9 mouse cellular contexts compared by ENCODE assay signal in genomic region chr14:60741033-60741432, GRCm38 (mm10). TPM values are rescaled to one million over a fixed set of nuclear protein-coding genes. Genes with fewer than 3 reads are reported as not detected.
DNase-seq lines count a peak whose midpoint lies in the region; ATAC-seq and TF ChIP-seq lines count a peak whose summit lies in the region.
"Had no signal": no experiment of that assay in that cellular context is flagged by ENCODE, and none has a peak within 500 bp of the region (broad histone marks: within the 10 kb centered on the region; RNA-seq: fewer than 3 reads in every experiment).

No protein-coding gene starts in this region.

- H3K4me2 ChIP-seq in intestine, embryonic 16.5 days (ENCODE audit: low read depth, low read length), result no peak overlapping the region
- H3K4me2 ChIP-seq in intestine, embryonic 15.5 days (replicated peaks), result no peak overlapping the region
- no peak overlapping the region for H3K4me2 ChIP-seq in hindbrain, embryonic 14.5 days (replicated peaks)
- H3K4me2 ChIP-seq in stomach, embryonic 16.5 days (ENCODE audit: low read depth, low read length), result no peak overlapping the region

- peak overlapping the region; percentile 40; the same call in 1 of the 2 replicates for H3K27ac ChIP-seq in intestine, embryonic 16.5 days (ENCODE audit: low read length)
- H3K27ac ChIP-seq in intestine, embryonic 15.5 days, result no peak overlapping the region
- H3K27ac ChIP-seq in spleen, adult 2 months (ENCODE audit: insufficient read depth, low read length), result peak overlapping the region; percentile 62
- H3K27ac ChIP-seq in hindbrain, embryonic 14.5 days, result peak overlapping the region; percentile 62
- H3K27ac ChIP-seq in stomach, embryonic 16.5 days (ENCODE audit: low read length), result peak overlapping the region; percentile 14; the same call in 1 of the 2 replicates
- H3K27ac ChIP-seq: macrophage had no signal

- ATAC-seq in intestine, embryonic 16.5 days, result no peak
- no peak for ATAC-seq in intestine, embryonic 15.5 days
- ATAC-seq in hindbrain, embryonic 14.5 days (ENCODE audit: low FRiP score), result no peak
- no peak for ATAC-seq in stomach, embryonic 16.5 days (ENCODE audit: insufficient read depth, low FRiP score)
- ATAC-seq: Patski had no signal

- no peaks in the 10 kb centered on the region for H3K27me3 ChIP-seq in intestine, embryonic 16.5 days (replicated peaks; ENCODE audit: control insufficient read depth, insufficient read depth, low read length)
- no peaks in the 10 kb centered on the region for H3K27me3 ChIP-seq in intestine, embryonic 15.5 days (replicated peaks)
- H3K27me3 ChIP-seq in spleen, adult 2 months (ENCODE audit: control insufficient read depth, insufficient read depth, low read length), result no peaks in the 10 kb centered on the region
- no peaks in the 10 kb centered on the region for H3K27me3 ChIP-seq in hindbrain, embryonic 14.5 days (ENCODE audit: control insufficient read depth, insufficient read depth, low read length)
- H3K27me3 ChIP-seq in stomach, embryonic 16.5 days (ENCODE audit: control insufficient read depth, insufficient read depth, low read length), result no peaks in the 10 kb centered on the region
- H3K27me3 ChIP-seq: Patski had no signal

- peaks cover 3% of the 10 kb centered on the region; the same call in 1 of the 2 replicates for H3K36me3 ChIP-seq in intestine, embryonic 16.5 days (ENCODE audit: control insufficient read depth, insufficient read depth, low read length)
- H3K36me3 ChIP-seq in intestine, embryonic 15.5 days, result no peaks in the 10 kb centered on the region
- H3K36me3 ChIP-seq in spleen, adult 2 months (ENCODE audit: control insufficient read depth, insufficient read depth, low read length), result 0 out of 2 replicates have a peak, but pooled peaks cover 2% of the 10 kb centered on the region
- H3K36me3 ChIP-seq in hindbrain, embryonic 14.5 days (replicated peaks; ENCODE audit: control insufficient read depth, insufficient read depth), result 0 out of 2 replicates have a peak, but pooled peaks cover 3% of the 10 kb centered on the region
- H3K36me3 ChIP-seq in stomach, embryonic 16.5 days (ENCODE audit: control insufficient read depth, insufficient read depth, low read length), result no peaks in the 10 kb centered on the region

- no peak for TF ChIP-seq CTCF in spleen, adult 2 months (IDR thresholded peaks at IDR 0.05; ENCODE audit: extremely low read depth, insufficient read depth, insufficient read length, insufficient replicate concordance)

- H3K4me1 ChIP-seq in intestine, embryonic 16.5 days (ENCODE audit: control insufficient read depth, insufficient read depth, low read length), result peaks cover 46% of the 10 kb centered on the region
- peaks cover 42% of the 10 kb centered on the region for H3K4me1 ChIP-seq in intestine, embryonic 15.5 days (replicated peaks)
- H3K4me1 ChIP-seq in spleen, adult 2 months (ENCODE audit: control insufficient read depth, insufficient read depth, insufficient read length), result peaks cover 46% of the 10 kb centered on the region; the same call in 1 of the 2 replicates
- H3K4me1 ChIP-seq in hindbrain, embryonic 14.5 days (replicated peaks; ENCODE audit: control insufficient read depth, insufficient read depth, low read length), result peaks cover 38% of the 10 kb centered on the region
- peaks cover 46% of the 10 kb centered on the region for H3K4me1 ChIP-seq in stomach, embryonic 16.5 days (ENCODE audit: control insufficient read depth, insufficient read depth, low read length)

- DNase-seq in spleen, adult 2 months (ENCODE audit: low read depth in 1 of 2, low spot score in 2 of 2), result no peak
- no peak for DNase-seq in spleen, postnatal 4 days (ENCODE audit: low spot score in 2 of 2)
- DNase-seq in hindbrain, embryonic 14.5 days (ENCODE audit: low spot score), result no peak
- DNase-seq in Muller cell, postnatal 12 days (ENCODE audit: inconsistent ontology term), result no peak

- no peak for TF ChIP-seq POLR2A in spleen, adult 2 months (IDR thresholded peaks at IDR 0.05; ENCODE audit: low read depth, low read length)

- H3K9ac ChIP-seq in intestine, embryonic 16.5 days (ENCODE audit: low read depth, low read length), result no peak overlapping the region
- H3K9ac ChIP-seq in intestine, embryonic 15.5 days, result no peak overlapping the region
- no peak overlapping the region for H3K9ac ChIP-seq in hindbrain, embryonic 14.5 days
- no peak overlapping the region for H3K9ac ChIP-seq in stomach, embryonic 16.5 days (ENCODE audit: low read length)

- no peak overlapping the region for H3K4me3 ChIP-seq in intestine, embryonic 16.5 days (ENCODE audit: low read length)
- H3K4me3 ChIP-seq in intestine, embryonic 15.5 days (replicated peaks), result no peak overlapping the region
- no peak overlapping the region for H3K4me3 ChIP-seq in spleen, adult 2 months (ENCODE audit: extremely low read depth, insufficient read depth, insufficient read length)
- no peak overlapping the region for H3K4me3 ChIP-seq in hindbrain, embryonic 14.5 days (replicated peaks; ENCODE audit: low read length)
- H3K4me3 ChIP-seq in stomach, embryonic 16.5 days (replicated peaks; ENCODE audit: low read length), result no peak overlapping the region

- H3K9me3 ChIP-seq in intestine, embryonic 16.5 days (ENCODE audit: control insufficient read depth, low read length), result no peaks in the 10 kb centered on the region
- no peaks in the 10 kb centered on the region for H3K9me3 ChIP-seq in intestine, embryonic 15.5 days
- H3K9me3 ChIP-seq in hindbrain, embryonic 14.5 days (ENCODE audit: control insufficient read depth, low read length), result no peaks in the 10 kb centered on the region
- H3K9me3 ChIP-seq in stomach, embryonic 16.5 days (replicated peaks; ENCODE audit: control insufficient read depth, low read length), result no peaks in the 10 kb centered on the region

- 56% methylated on average over 8 of the region's 8 CpGs for WGBS in intestine, embryonic 16.5 days
- WGBS in intestine, embryonic 15.5 days, result 59% methylated on average over 8 of the region's 8 CpGs
- WGBS in spleen, adult 2 months, result 73% methylated on average over 8 of the region's 8 CpGs
- WGBS in hindbrain, embryonic 14.5 days, result 67% methylated on average over 8 of the region's 8 CpGs
- 46% methylated on average over 8 of the region's 8 CpGs for WGBS in stomach, embryonic 16.5 days

RNA-seq across cellular contexts. Expression of gene C1qtnf9, which starts 26.9 kb away (rescaled TPM):
- polyA plus RNA-seq in intestine, embryonic 16.5 days (2015; fragmentation: Nextera tagmentation; extraction: Ambion mirVana), result 1.7 TPM in 2 replicates
- polyA plus RNA-seq in intestine, embryonic 15.5 days (2015; fragmentation: Nextera tagmentation; extraction: Ambion mirVana), result 1.3 and 2.0 TPM in 2 replicates
- polyA plus RNA-seq in spleen, adult 2 months (2012; rRNA removed), result 0.23 and 0.31 TPM in 2 replicates
- polyA plus RNA-seq in hindbrain, embryonic 14.5 days (2014; fragmentation: Nextera tagmentation; extraction: Ambion mirVana), result not detected in 2 replicates
- polyA plus RNA-seq in stomach, embryonic 16.5 days (2015; fragmentation: Nextera tagmentation; extraction: Ambion mirVana), result 3.6 and 4.0 TPM in 2 replicates
- polyA plus RNA-seq: macrophage, Patski had no signal

RNA-seq across cellular contexts. Expression of gene Mipep, which starts 43.3 kb away (rescaled TPM):
- 20.0 and 21.2 TPM in 2 replicates for polyA plus RNA-seq in intestine, embryonic 16.5 days (2015; fragmentation: Nextera tagmentation; extraction: Ambion mirVana)
- polyA plus RNA-seq in intestine, embryonic 15.5 days (2015; fragmentation: Nextera tagmentation; extraction: Ambion mirVana), result 20.5 and 22.1 TPM in 2 replicates
- 3.2 and 5.7 TPM in 2 replicates for polyA plus RNA-seq in spleen, adult 2 months (2012; rRNA removed)
- polyA plus RNA-seq in hindbrain, embryonic 14.5 days (2014; fragmentation: Nextera tagmentation; extraction: Ambion mirVana), result 21.2 and 26.2 TPM in 2 replicates
- 17.7 and 18.8 TPM in 2 replicates for polyA plus RNA-seq in stomach, embryonic 16.5 days (2015; fragmentation: Nextera tagmentation; extraction: Ambion mirVana)
